Mouse (Mus musculus) layer of hippocampus, adult 9-10 months (tissue): ENCODE measurements around the gene Mkrn2.
"Not testable (repeated sequence)": the region's sequence is repeated elsewhere in the genome, so short reads cannot be mapped to it uniquely, and the experiment has no call there.

ENCODE experiments used
- DNase-seq: peaks from one replicate; pipeline ENCODE4 v3.0.0; 2022; ENCODE audit warnings: low spot score

Mkrn2 gene

DNA sequence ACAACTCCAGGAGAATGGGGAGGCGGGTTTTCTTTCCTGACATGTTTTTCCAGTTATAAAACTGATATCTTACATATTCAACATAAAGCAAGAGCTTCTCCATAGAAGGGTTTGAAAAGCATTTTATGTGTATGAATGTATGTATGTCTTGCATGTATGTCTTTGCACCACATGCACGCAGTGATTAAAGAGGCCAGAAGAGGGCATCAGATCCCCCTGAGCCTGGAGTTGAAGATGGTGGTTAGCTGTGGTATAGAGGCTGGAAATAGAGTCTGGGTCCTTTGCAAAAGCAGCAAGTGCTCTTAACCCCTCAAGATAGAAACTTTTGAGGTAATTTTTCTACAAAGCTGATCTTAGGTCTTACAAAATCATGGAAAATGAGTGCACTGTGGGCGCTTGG, 7.4 kb downstream of the Mkrn2 start:
- DNase-seq = no peak

DNA sequence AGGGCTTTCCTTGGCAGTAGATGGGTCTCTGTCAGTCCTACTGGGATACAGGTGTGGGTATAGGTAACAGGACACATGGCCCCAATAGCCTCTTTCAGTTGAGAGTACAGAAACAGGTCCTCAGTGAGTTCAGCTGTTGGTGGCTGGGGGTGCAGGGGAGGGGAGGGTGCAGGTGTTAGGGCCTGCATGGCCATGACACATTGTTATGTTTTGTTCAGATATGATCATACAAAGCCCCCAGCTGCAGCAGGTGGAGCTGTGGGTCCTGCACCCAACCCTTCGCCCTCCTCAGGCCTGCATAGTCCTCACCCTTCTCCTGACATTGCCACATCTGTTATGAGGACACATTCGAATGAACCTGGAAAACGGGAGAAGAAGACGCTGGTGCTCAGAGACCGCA, 8.6 kb downstream of the Mkrn2 start:
- DNase-seq = no peak

DNA sequence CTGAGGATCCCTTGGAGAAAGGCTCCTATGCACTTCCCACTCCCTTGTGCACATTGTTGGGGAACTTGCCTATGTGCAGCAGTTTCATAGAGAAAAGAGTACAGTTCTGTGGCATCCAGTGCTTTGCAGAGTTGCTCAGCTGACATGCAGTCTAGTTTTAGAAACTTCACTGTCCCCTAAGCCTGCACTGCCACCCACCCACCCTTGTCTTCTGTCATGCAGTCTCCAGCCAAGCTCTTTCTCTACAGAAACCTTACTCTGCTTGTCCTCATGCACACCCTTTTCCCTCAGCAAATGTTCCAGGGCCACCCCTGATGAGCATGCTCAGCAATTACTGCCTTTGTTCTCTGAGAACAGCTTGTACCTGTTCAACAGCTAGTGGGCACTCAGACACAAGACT, 12.1 kb downstream of the Mkrn2 start:
- no peak for DNase-seq

DNA sequence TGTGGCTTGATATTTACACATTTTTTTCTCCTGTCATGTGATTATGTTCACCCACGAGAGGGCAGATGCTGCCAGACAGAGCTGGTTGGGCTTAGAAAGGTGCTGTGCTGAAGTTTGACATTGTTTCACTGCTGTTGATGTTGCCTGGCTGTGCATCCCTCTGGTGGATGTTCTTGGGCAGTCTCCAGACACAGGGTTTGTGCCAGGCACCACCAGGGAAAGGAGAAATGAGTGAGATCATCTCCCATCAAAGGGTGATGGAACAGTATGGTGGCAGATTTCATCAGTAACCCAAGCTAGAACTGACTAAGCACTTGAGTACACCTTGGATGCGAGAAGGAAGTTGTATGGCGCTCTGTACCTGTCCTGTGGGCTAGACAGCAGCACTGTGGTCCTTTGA, 14.3 kb downstream of the Mkrn2 start:
- DNase-seq = no peak

DNA sequence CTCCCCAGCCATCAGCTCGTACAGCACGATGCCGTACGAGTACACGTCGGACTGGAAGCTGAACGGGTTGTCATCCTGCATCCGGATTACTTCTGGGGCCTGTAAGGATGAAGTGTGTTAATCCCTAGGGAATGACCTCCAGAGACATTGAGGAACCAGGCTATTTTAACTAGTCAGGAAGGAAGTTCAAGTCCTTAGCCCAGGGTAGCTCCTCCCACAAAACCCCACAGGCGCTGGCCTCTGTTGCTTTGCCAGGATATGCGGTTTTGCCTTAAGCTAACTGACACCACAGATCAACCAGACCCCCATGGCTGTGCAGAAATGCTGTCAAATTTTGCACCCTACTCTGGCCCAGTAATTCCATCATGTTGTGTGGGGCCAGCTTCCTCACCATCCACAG, 18.1 kb downstream of the Mkrn2 start:
- DNase-seq = no peak

DNA sequence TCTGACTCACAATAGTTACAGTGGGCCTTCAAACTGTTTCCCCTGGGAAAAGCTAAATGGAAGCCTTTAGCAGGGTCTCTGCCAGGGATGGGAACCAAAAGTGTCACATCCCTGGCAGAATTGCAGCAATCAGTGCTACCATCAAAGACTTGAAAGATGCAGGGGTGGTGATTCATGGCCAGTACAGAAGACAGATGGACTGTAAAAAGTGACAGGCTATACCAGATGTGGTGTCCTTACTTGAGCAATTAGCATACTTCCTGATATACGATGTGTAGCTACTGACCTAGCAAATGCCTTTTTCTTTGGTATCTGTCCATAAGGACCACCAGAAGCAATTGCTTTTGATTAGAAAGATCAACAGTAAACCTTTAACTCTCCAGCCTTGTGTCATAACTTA, 19.2 kb downstream of the Mkrn2 start:
- no peak for DNase-seq

DNA sequence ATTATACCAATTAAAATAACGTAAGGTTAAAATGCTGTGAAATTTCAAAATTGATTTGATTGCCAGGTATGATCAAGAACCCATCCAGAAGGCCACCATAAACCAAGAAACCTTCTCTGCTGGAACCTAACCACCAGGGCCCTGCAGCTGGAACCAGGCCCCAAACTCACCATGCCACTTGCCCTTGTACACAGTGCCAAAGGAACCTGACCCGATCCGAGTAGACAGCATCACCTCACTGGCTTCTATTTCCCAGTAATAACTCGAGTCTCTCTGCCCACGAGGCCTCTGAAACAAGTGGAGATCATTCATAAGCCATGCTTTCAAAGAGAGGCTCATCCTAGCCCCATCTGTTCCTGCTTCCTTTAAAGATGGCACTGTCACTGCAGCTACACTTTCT, 24.4 kb downstream of the Mkrn2 start:
- no peak for DNase-seq

DNA sequence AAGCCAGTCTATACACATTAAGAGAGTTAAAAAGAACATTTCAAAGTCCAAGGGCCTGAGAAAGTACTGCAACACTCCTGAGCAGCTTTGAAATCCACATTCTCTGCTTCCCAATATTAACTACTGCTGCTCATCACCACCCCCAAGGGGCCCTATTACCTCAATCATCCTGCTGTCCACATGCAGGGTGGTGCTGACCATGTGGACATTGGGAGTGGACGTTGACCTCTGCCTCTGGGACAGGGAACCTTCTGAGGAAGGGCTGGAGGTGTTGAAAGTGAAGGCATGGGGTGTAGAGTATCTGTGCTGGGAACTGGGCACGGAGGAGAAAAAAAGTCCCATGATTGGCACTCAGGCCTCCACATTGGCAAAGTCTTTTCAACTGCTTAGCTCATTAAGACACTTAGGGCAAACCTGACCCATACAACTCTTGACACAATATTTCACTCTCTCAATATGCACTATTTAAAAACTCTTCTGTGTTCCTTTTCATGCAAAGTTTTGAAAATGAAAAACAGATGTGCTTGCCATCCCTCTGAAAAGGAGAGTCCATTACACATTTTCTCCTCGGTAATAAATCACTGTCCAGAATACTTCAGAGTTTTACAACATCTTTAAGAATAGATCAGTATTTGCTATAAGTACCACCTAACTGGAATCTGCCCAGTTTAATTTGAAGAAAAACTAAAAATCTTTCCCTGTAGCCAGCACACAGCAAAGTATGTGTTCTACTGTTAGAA, 29.5 kb downstream of the Mkrn2 start:
- no peak for DNase-seq

DNA sequence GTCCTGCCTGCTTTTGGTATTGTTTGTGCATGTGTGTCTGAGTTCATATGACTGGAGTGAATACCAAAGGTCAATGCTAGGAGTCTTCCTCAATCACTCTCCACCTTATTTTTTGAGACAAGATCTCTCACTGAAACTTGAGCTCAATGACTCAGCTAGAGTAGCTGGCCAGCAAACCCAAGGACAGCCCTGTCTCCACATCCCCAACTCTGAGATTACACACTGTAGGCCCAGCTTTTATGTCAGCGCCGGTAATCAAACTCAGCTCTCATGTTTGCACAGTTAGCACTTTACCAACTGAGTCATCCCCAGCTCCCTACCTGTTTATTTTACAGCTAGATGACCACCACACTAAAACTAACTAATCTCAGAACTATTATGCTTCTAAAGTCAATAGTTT, 32.3 kb downstream of the Mkrn2 start:
- DNase-seq = no peak

DNA sequence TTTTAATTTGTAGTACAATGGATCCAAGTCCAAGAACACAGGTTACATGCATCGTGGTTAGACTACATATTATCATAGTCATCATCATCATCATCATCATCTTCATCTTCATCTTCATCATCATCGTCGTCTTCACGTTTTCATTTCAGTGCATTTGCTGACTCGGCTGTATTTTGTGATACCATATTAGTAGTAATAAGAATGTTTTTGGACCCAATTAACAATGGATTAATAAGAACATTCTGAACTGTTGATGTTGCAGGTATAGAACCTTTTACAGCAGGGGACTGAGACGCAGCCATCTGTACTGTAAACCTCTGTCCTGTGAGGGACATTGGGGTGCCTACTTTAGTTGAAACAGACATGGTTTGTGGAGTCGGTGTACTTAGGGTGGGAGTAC, 36.5 kb downstream of the Mkrn2 start:
- DNase-seq = not testable (repeated sequence)

DNA sequence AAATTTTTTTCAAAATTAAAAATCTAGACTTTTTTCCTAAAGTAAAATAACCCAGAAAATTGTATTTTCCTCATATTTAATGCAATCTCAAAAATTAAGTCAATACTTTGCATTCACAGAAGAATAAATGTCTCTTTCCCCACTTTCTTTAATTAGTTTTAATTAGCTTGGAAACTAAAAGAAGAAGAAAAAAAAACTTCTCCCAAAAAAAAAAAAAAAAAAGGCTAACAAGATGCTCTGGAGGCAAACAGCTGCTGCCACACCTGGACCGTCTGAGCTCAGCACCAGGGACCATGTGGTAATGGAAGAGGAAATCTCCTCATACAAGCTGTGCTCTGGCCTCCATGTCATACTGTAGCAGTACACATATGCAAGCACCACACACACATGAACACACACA, 41.6 kb downstream of the Mkrn2 start:
- DNase-seq = no peak

DNA sequence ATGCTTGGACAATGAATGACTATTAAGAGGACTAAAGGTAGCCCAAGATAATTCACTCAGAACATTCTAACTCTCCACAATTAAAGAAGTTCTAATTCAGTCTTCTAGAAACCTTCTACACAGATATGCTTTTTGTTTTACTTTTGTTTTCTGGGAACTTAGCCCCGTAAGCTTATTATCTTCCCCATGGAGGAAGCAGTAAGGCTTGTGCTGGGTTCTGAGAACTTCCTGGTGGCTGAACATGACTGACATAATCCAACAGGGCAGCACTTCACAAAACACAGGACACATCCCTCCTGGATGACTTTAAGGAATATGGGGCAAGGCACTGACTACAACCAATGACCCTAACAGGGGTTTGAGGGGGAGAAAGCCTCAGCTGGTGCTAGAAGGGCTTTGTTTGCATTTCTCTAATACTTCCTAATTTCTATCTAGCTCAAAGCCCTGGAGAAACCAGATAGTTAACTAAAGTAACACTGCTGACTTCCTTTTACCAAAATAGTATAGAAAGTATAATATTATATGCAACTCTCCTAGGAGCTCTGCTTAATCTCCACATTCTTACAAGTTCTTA, 48.2 kb downstream of the Mkrn2 start:
- no peak for DNase-seq

DNA sequence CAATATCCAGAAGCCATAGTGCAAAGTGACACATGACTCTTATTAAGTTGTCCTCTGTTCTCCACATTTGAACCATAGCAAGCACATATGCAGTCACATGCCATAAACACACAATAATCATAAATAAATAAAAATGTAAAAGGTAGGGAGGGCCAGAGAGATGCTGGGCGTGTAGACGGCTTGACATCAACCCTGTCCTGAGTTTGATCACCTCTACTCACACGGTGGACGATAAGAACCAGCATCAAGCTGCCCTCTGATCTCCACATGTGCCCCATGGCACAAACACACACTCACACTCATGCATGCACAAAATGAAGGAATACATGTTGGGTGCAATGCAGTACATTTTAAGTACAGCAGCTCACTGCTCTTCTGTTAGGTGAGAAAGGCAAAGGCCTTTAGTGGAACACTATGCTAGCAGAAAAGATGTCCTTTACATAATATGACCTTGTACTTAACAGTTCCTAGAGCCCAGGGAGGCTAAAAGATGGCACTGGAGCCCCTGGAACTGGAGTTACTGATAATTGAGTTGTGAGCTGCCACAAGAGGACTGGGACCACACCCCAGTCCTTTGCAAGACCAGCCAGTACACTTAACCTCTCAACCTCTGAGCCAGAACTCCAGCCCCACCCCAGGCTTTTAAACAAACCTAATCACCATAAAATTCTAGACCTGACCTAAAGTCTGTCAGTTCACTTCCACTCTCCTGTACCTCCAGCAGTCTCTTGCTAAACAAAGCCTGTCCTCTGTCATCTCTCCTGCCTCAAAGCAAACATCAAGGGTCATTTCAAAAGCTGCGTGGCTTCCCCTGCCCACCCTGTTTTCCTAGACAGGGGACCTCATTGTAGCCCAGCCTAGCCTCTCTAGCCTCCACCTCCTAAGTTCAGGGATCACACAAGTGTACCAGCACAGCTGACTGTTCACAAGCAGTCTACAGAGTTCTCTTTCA, 49.0 kb downstream of the Mkrn2 start:
- no peak for DNase-seq

DNA sequence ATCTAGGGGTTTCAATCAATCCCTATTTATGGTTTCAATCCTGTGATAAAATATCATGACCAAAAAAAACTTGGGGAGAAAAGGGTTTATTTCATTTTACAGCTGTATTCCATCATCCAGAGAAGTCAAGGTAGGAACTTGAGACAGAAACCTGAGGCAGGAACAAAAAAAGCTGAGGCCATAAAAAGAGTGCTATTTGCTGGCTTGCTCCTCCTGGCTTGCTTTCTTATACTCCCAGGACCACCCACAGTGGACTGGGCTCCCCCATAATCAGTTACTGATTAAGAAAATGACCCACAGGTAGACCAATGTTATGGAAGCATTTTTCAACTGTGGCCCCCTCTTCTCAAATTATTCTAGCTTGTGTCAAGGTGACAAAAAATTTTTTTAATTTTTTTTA, 50.0 kb downstream of the Mkrn2 start:
- no peak for DNase-seq

DNA sequence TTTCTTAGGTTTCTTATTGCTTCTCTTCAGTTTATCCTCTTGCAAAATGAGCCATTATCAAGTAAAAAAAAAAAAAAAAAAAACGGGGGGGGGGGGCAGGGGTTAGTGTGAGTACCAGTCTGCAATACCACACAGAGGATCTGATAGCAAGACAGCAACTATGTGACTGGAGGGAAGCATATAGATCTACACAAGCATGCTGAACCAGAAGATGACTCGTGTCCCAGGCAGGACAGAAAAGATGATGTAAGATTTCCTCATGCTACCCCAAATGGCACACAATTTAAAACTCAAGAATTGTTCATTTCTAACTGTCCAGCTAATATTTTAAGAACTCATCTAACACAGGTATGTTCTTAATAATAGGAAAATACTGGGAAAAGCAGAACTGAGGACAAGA, 52.2 kb downstream of the Mkrn2 start:
- no peak for DNase-seq

DNA sequence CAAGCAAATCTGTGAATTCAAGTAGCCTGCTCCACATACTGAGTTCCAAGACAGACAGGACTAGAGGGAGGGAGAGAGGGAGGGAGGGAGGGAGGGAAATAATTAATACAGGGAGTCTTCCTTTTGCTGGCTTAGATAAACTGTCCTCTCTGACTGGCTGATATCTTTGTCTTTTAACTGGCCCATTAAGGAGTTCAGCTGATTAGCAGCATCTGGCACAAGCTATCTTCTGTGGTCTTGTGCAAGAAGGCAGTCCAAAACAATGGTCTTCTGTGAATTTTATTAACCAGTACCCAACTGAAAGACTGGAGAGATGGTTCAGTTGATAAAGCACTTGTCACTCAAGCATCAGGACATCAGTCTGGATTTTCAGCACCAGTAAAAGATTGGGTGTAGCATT, 57.1 kb downstream of the Mkrn2 start:
- no peak for DNase-seq

DNA sequence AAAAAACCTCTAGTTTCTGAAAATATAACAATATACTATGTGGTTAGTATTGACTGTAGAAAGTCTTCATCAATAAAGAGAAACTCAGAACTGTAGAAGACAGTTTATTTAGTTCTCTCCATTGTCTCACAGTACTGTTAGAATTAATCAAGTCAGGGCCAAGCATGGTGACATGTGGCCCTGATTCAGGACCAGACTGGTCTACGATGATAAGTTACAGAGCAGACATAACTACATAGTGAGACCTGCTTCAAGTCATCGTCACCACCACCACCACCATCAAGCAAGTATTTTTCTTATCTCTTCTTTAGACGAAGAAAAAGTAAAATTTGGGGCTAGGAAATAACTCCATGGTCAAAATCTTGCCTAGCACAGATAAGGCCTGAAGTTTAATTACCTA, 62.6 kb downstream of the Mkrn2 start:
- DNase-seq = no peak

DNA sequence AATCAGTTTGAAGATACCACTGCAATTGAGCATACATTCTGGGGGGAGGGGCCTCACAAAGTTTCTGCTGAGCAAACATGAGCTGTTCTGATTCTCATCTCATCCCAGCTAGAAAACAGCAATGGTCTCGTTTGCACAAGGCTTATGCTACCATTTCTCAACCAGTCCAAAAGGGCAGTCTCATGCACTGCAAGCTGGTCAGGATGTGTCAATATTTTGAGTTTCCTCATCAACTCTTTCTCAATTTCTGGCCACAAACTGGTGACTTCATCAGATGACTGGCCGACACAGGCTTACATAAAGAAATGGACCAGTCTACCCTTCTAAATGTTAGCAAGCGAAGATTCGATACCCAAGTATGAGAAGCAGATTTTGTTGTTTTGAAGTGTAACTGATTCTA, 64.9 kb downstream of the Mkrn2 start:
- DNase-seq = no peak
